Mouse (Mus musculus) CH12.LX (cell line): Measurements from ENCODE around the gene Dhx33. TPM values are rescaled to one million over a fixed set of nuclear protein-coding genes. Genes with fewer than 3 reads are reported as not detected.

ENCODE experiments used
- DNase-seq: peaks from one replicate; pipeline ENCODE4 v3.0.0-alpha.2; 2013; ENCODE audit errors: extremely low read depth
- H3K27ac ChIP-seq: 2 replicates; pipeline ENCODE4 v1.5.1; 2012; ENCODE audit warnings: low read depth, mild to moderate bottlenecking, control low read depth, moderate library complexity; ENCODE audit not compliant: insufficient read depth
- H3K27me3 ChIP-seq: replicated peaks from 2 replicates; pipeline ENCODE3; 2012; ENCODE audit warnings: inconsistent platforms
- H3K36me3 ChIP-seq, 2 experiments: replicated peaks in 1 of 2; 2 replicates each; pipeline versions ENCODE3 to v1.6.1; 2012; ENCODE audit warnings: inconsistent platforms in 1 of 2, low read length in 1 of 2, mild to moderate bottlenecking in 1 of 2, mixed read lengths in 1 of 2, moderate library complexity in 1 of 2; ENCODE audit not compliant: control insufficient read depth in 1 of 2, insufficient read depth in 1 of 2
- H3K4me1 ChIP-seq, 2 experiments: 2 replicates each; pipeline ENCODE4 v1.6.1; 2012; ENCODE audit warnings: inconsistent platforms in 1 of 2, moderate library complexity in 1 of 2; ENCODE audit not compliant: insufficient read depth in 2 of 2, control insufficient read depth in 1 of 2
- H3K4me2 ChIP-seq: 2 replicates; pipeline ENCODE4 v1.6.1; 2012; ENCODE audit warnings: low read depth, mild to moderate bottlenecking, control low read depth; ENCODE audit not compliant: poor library complexity, insufficient read depth, severe bottlenecking
- H3K4me3 ChIP-seq, 3 experiments: fragments of 150-350 bp in 1 of 3; sonication (generic) in 1 of 3; replicated peaks in 1 of 3; 2 replicates each; pipeline versions ENCODE3 to v1.5.1; 2011 to 2012; ENCODE audit warnings: low read depth in 2 of 3, low read length in 2 of 3, mild to moderate bottlenecking in 2 of 3, moderate library complexity in 2 of 3, control low read depth in 1 of 3, improper control_type of control experiment in 1 of 3, inconsistent platforms in 1 of 3, mixed read lengths in 1 of 3; ENCODE audit not compliant: poor library complexity in 1 of 3
- H3K79me2 ChIP-seq: replicated peaks from 2 replicates; pipeline ENCODE4 v1.6.1; 2012; ENCODE audit warnings: mild to moderate bottlenecking, moderate library complexity; ENCODE audit not compliant: control insufficient read depth, poor library complexity, insufficient read depth, severe bottlenecking; ENCODE audit errors: extremely low read depth
- H3K9ac ChIP-seq: 2 replicates; pipeline ENCODE4 v1.6.1; 2012; ENCODE audit warnings: low read depth, mild to moderate bottlenecking, control low read depth, moderate library complexity; ENCODE audit not compliant: insufficient read depth
- H3K9me3 ChIP-seq: replicated peaks from 2 replicates; pipeline ENCODE3; 2012; ENCODE audit warnings: low read length, inconsistent platforms, mixed read lengths
- CHD1 ChIP-seq: IDR thresholded peaks from 2 replicates; pipeline ENCODE4 v1.6.1; 2012; ENCODE audit warnings: low read depth, low read length, improper control_type of control experiment, inconsistent platforms
- CHD2 ChIP-seq: IDR thresholded peaks from 2 replicates; pipeline ENCODE4 v1.6.1; 2011; ENCODE audit warnings: low read length, improper control_type of control experiment
- EP300 ChIP-seq: IDR thresholded peaks from 2 replicates; pipeline ENCODE4 v1.6.1; 2011; ENCODE audit warnings: low read length, improper control_type of control experiment
- ETS1 ChIP-seq: conservative IDR thresholded peaks from 2 replicates; pipeline ENCODE4 v1.6.1; 2012; ENCODE audit warnings: low read depth, mild to moderate bottlenecking, inconsistent platforms, low read length, improper control_type of control experiment, moderate library complexity
- JUN ChIP-seq: IDR thresholded peaks from 2 replicates; pipeline ENCODE4 v1.6.1; 2011; ENCODE audit warnings: low read depth, mild to moderate bottlenecking, low read length, improper control_type of control experiment, moderate library complexity; ENCODE audit not compliant: insufficient read depth
- JUND ChIP-seq: conservative IDR thresholded peaks from 2 replicates; pipeline ENCODE4 v1.6.1; 2011; ENCODE audit warnings: low read depth, low read length, improper control_type of control experiment
- KAT2A ChIP-seq: IDR thresholded peaks from 2 replicates; pipeline ENCODE4 v1.6.1; 2012; ENCODE audit warnings: low read length, improper control_type of control experiment, inconsistent platforms; ENCODE audit not compliant: insufficient replicate concordance
- MAFK ChIP-seq: IDR thresholded peaks from 2 replicates; pipeline ENCODE4 v1.6.1; 2011; ENCODE audit warnings: low read length, improper control_type of control experiment; ENCODE audit not compliant: insufficient replicate concordance
- MAX ChIP-seq: IDR thresholded peaks from 2 replicates; pipeline ENCODE4 v1.6.1; 2011; ENCODE audit warnings: low read length, improper control_type of control experiment
- MEF2A ChIP-seq: IDR thresholded peaks from 2 replicates; pipeline ENCODE4 v1.6.1; 2014; ENCODE audit warnings: low read depth, mild to moderate bottlenecking, inconsistent platforms, low read length, improper control_type of control experiment, borderline replicate concordance
- MYC ChIP-seq: IDR thresholded peaks from 2 replicates; pipeline ENCODE4 v1.6.1; 2011; ENCODE audit warnings: low read depth, mild to moderate bottlenecking, improper control_type of control experiment, low read length
- POLR2A ChIP-seq: IDR thresholded peaks from 2 replicates; pipeline ENCODE4 v1.6.1; 2011; ENCODE audit warnings: low read depth, mild to moderate bottlenecking, improper control_type of control experiment, low read length
- SIN3A ChIP-seq: IDR thresholded peaks from 2 replicates; pipeline ENCODE4 v1.6.1; 2012; ENCODE audit warnings: low read length, improper control_type of control experiment, inconsistent platforms
- TBP ChIP-seq: conservative IDR thresholded peaks from 2 replicates; pipeline ENCODE4 v1.6.1; 2011; ENCODE audit warnings: low read depth, low read length, improper control_type of control experiment
- UBTF ChIP-seq: IDR thresholded peaks from 2 replicates; pipeline ENCODE4 v1.6.1; 2012; ENCODE audit warnings: low read depth, mild to moderate bottlenecking, inconsistent platforms, low read length, improper control_type of control experiment, moderate library complexity
- USF2 ChIP-seq: conservative IDR thresholded peaks from 2 replicates; pipeline ENCODE4 v1.6.1; 2011; ENCODE audit warnings: low read depth, low read length, improper control_type of control experiment
- dilution Hi-C: fragments of 300-500 bp; cut with MboI; formaldehyde crosslinking; loops from 2 replicates; pipeline ENCODE4 v1.14.3; 2020; ENCODE audit warnings: low sequenced_read_pairs; ENCODE audit not compliant: extremely low pct_unique_long_range_greater_than_20kb, extremely low pct_ligation_motif_present
- in situ Hi-C: fragments of 300-500 bp; cut with MboI; formaldehyde crosslinking; loops from 3 replicates; pipeline ENCODE4 v1.14.3; 2019; ENCODE audit warnings: low sequenced_read_pairs, low pct_ligation_motif_present, low pct_unique_long_range_greater_than_20kb, mixed read lengths
- polyA plus RNA-seq: library from polyadenylated mRNA; unstranded; fragments of >175 nt; gene quantifications from 2 replicates; pipeline ENCODE4 v1.2.1, GENCODE M21; 2012; ENCODE audit warnings: low read depth; ENCODE audit not compliant: insufficient read length
- total RNA-seq, 2 experiments: library from RNA; depleted of rRNA; stranded (reverse); fragments of 300-350 nt in 1 of 2; fragments of >200 nt in 1 of 2; gene quantifications; 2 replicates each; pipeline ENCODE4 v1.2.3; 2012 to 2014

The Dhx33 gene
- total and polyA plus RNA-seq, 3 experiments: 34.4 to 55.9 (median 43.0) TPM

GRCm38 (mm10) chr11:71005046-71005445, 809 bp upstream of the Dhx33 start:
- dilution Hi-C loops (no loop called here), in situ Hi-C loops (no loop called here)
- no peaks in the 10 kb centered on the region for H3K27me3 ChIP-seq
- H3K36me3 ChIP-seq: peaks cover 24 to 58% of the 10 kb centered on the region in 2 experiments
- H3K4me3 ChIP-seq: peak overlapping the region in 2 of 3 experiments; percentile 71 to 78
- H3K9ac ChIP-seq: peak overlapping the region; percentile 3; the same call in 1 of the 2 replicates
- H3K4me1 ChIP-seq: peaks cover 7 to 33% of the 10 kb centered on the region in 2 experiments
- DNase-seq: no peak
- peaks cover 28% of the 10 kb centered on the region for H3K79me2 ChIP-seq
- TF ChIP-seq ETS1: no peak
- no peak for TF ChIP-seq JUND
- H3K4me2 ChIP-seq: peak overlapping the region; percentile 30; the same call in 1 of the 2 replicates
- no peaks in the 10 kb centered on the region for H3K9me3 ChIP-seq
- no peak overlapping the region for H3K27ac ChIP-seq

- Histone ChIP-seq H3K27me3 (no peaks in the 10 kb centered on the region), H3K79me2 (peaks cover 34% of the 10 kb centered on the region), H3K9me3 (no peaks in the 10 kb centered on the region), H3K4me1 (peaks cover 7 to 33% of the 10 kb centered on the region in 2 experiments), H3K9ac (peak overlapping the region; percentile 66), H3K4me2 (peak overlapping the region; percentile 98), H3K36me3 (peaks cover 24 to 57% of the 10 kb centered on the region in 2 experiments), H3K4me3 (peak overlapping the region; percentile 70 to 78 (median 74)), H3K27ac (no peak overlapping the region)
- in situ Hi-C loops: no loop called here
- peak; percentile 78 for DNase-seq
- TF ChIP-seq CHD2: no peak
- no peak for TF ChIP-seq JUN
- no peak for TF ChIP-seq MAFK
- TF ChIP-seq ETS1: no peak
- no peak for TF ChIP-seq TBP
- no peak for TF ChIP-seq KAT2A
- peak; percentile 60; the same call in 1 of the 2 replicates for TF ChIP-seq CHD1
- no peak for TF ChIP-seq MAX
- no peak for TF ChIP-seq MEF2A
- no peak; the same call in 1 of the 2 replicates for TF ChIP-seq SIN3A
- no peak for TF ChIP-seq POLR2A
- TF ChIP-seq EP300: 0 out of 2 replicates have a peak, but pooled peaks have one; percentile 31
- peak; percentile 72; the same call in 1 of the 2 replicates for TF ChIP-seq UBTF
- TF ChIP-seq MYC: peak; percentile 27; the same call in 1 of the 2 replicates
- no peak for TF ChIP-seq USF2
- dilution Hi-C loops: no loop called here
Measured at GRCm38 (mm10) chr11:71003611-71004315, 474 bp downstream of the Dhx33 start.
